Mouse (Mus musculus) embryonic facial prominence, embryonic 13.5 days (tissue): ENCODE measurements at regions not wholly inside any gene's neighbourhood (a gene's known extent, or its start where the extent isn't known, plus 50 kb on each side); places are given as distances from the start of the nearest gene placed in this dataset.

Experiments
- ATAC-seq: fragments of 200-750 bp; cut with Nextera tagmentation; 2 replicates; pipeline ENCODE4 v1.8.0; 2017; ENCODE audit warnings: low read depth; ENCODE audit not compliant: insufficient number of reproducible peaks, insufficient read depth, low FRiP score, low TSS enrichment
- H3K27ac ChIP-seq: fragments of 300-500 bp; sonication (generic); 2 replicates; pipeline ENCODE4 v1.5.1; 2015; ENCODE audit warnings: moderate library complexity, mild to moderate bottlenecking, inconsistent platforms
- H3K27me3 ChIP-seq: fragments of 300-500 bp; sonication (generic); 2 replicates; pipeline ENCODE4 v1.6.1; 2015; ENCODE audit warnings: mild to moderate bottlenecking, inconsistent platforms
- H3K36me3 ChIP-seq: fragments of 300-500 bp; sonication (generic); 2 replicates; pipeline ENCODE4 v1.6.1; 2015; ENCODE audit warnings: mild to moderate bottlenecking, inconsistent platforms
- H3K4me1 ChIP-seq: fragments of 300-500 bp; sonication (generic); 2 replicates; pipeline ENCODE4 v1.6.1; 2015; ENCODE audit warnings: inconsistent platforms
- H3K4me2 ChIP-seq: fragments of 300-500 bp; sonication (generic); 2 replicates; pipeline ENCODE4 v1.6.1; 2015; ENCODE audit warnings: moderate library complexity, mild to moderate bottlenecking, inconsistent platforms
- H3K4me3 ChIP-seq: fragments of 300-500 bp; sonication (generic); 2 replicates; pipeline ENCODE4 v1.5.1; 2015; ENCODE audit warnings: mild to moderate bottlenecking, inconsistent platforms
- H3K9ac ChIP-seq: fragments of 300-500 bp; sonication (generic); 2 replicates; pipeline ENCODE4 v1.6.1; 2015; ENCODE audit warnings: mild to moderate bottlenecking, inconsistent platforms
- H3K9me3 ChIP-seq: fragments of 300-500 bp; sonication (generic); 2 replicates; pipeline ENCODE4 v1.6.1; 2016; ENCODE audit warnings: inconsistent platforms
- WGBS: fragments of 180-500 bp; shearing (Covaris S2); methylation state at CpG from one replicate; pipeline ENCODE4 v1.1.7; 2015; ENCODE audit warnings: mixed read lengths; 5-methylcytosine and 5-hydroxymethylcytosine counted together

DNA sequence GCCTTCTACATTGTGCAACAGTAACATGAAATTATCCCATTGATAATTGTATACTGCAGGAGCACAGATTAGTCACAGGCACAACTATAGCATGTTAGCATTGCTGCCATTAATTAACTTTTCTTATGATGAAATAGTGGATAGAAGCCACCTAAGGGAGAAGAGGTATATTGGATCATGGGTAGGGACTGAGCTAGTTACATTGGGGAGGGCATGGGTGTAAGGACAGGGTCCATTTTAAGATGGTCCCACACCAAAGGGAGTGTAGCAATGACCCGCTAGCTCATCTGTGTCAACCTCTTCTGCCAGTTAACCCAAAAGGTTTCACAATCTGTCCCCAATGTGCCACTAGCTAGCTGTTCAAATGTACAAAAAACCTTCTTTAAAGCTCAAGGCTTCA lies 450.3 kb upstream of the Marcks start:
- Histone ChIP-seq H3K27me3 (no peaks in the 10 kb centered on the region), H3K4me1 (no peaks in the 10 kb centered on the region), H3K9ac (no peak overlapping the region), H3K4me2 (no peak overlapping the region), H3K36me3 (no peaks in the 10 kb centered on the region), H3K4me3 (no peak overlapping the region), H3K27ac (no peak overlapping the region), H3K9me3 (no peaks in the 10 kb centered on the region)
- WGBS, result 100% methylated on average over 1 of the region's 1 CpGs
- no peak for ATAC-seq

DNA sequence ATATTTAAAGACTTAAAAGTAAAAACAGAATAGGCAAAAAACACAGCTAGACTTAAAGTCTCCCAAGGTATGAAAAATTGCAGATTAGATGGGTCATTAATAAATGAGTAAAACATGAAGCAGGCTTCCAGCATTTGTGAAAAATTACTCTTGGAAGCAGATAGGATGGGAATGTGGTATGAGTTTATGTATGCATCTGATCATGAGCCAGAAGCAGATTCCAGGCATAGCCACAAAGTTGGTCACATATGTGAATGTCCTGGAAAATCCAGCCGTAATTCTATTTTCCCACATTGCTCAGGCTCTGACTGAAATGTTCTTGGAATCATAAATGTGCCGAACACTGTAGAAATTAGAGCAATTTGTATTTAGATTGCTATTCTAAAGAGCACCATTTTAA lies 432.5 kb upstream of the Marcks start:
- H3K4me1 ChIP-seq, result peaks cover 7% of the 10 kb centered on the region
- H3K4me3 ChIP-seq, result no peak overlapping the region
- WGBS, result 38% methylated on average over 2 of the region's 2 CpGs
- H3K9me3 ChIP-seq, result no peaks in the 10 kb centered on the region
- H3K9ac ChIP-seq, result no peak overlapping the region
- H3K36me3 ChIP-seq, result no peaks in the 10 kb centered on the region
- H3K4me2 ChIP-seq, result no peak overlapping the region
- H3K27ac ChIP-seq, result peak overlapping the region; percentile 39; the same call in 1 of the 2 replicates
- no peak for ATAC-seq
- no peaks in the 10 kb centered on the region for H3K27me3 ChIP-seq

DNA sequence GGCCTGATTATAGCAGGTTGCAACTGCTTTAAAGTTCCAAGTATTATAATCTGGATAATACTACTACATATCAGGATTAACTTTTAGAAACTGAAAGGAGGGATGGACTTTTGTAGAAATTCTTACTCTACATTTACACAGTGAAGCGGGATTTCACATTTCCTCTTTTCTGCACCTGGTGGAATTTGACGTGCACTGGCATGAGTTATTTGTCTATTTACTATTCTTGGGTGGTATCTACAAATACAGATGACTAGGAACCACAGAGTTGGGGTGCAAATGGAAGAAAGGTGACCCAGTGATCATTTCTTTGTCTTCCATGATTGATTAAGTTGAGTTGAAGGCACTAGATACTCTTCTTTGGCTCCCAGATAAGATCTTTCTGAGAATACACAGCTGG lies 423.0 kb upstream of the Marcks start:
- no peak overlapping the region for H3K4me3 ChIP-seq
- no peaks in the 10 kb centered on the region for H3K27me3 ChIP-seq
- no peak overlapping the region for H3K4me2 ChIP-seq
- H3K9ac ChIP-seq, result no peak overlapping the region
- H3K27ac ChIP-seq, result no peak overlapping the region
- WGBS, result 92% methylated on average over 2 of the region's 2 CpGs
- no peaks in the 10 kb centered on the region for H3K9me3 ChIP-seq
- no peaks in the 10 kb centered on the region for H3K36me3 ChIP-seq
- ATAC-seq, result no peak
- H3K4me1 ChIP-seq, result no peaks in the 10 kb centered on the region

- H3K4me1 ChIP-seq, result no peaks in the 10 kb centered on the region
- no peak for ATAC-seq
- no peak overlapping the region for H3K27ac ChIP-seq
- no peak overlapping the region for H3K4me2 ChIP-seq
- no peaks in the 10 kb centered on the region for H3K27me3 ChIP-seq
- no peaks in the 10 kb centered on the region for H3K36me3 ChIP-seq
- WGBS, result 84% methylated on average over 2 of the region's 2 CpGs
- no peak overlapping the region for H3K9ac ChIP-seq
- no peak overlapping the region for H3K4me3 ChIP-seq
- no peaks in the 10 kb centered on the region for H3K9me3 ChIP-seq
Observed at GRCm38 (mm10) chr10:37549446-37549845, 410.7 kb upstream of the Marcks start.

GRCm38 (mm10) chr10:37540703-37541102 lies 402.0 kb upstream of the Marcks start:
- Histone ChIP-seq H3K4me2 (no peak overlapping the region), H3K27me3 (no peaks in the 10 kb centered on the region), H3K4me3 (no peak overlapping the region), H3K9me3 (no peaks in the 10 kb centered on the region), H3K4me1 (no peaks in the 10 kb centered on the region), H3K9ac (no peak overlapping the region), H3K27ac (no peak overlapping the region), H3K36me3 (no peaks in the 10 kb centered on the region)
- ATAC-seq, result no peak
- WGBS, result 86% methylated on average over 1 of the region's 1 CpGs

DNA sequence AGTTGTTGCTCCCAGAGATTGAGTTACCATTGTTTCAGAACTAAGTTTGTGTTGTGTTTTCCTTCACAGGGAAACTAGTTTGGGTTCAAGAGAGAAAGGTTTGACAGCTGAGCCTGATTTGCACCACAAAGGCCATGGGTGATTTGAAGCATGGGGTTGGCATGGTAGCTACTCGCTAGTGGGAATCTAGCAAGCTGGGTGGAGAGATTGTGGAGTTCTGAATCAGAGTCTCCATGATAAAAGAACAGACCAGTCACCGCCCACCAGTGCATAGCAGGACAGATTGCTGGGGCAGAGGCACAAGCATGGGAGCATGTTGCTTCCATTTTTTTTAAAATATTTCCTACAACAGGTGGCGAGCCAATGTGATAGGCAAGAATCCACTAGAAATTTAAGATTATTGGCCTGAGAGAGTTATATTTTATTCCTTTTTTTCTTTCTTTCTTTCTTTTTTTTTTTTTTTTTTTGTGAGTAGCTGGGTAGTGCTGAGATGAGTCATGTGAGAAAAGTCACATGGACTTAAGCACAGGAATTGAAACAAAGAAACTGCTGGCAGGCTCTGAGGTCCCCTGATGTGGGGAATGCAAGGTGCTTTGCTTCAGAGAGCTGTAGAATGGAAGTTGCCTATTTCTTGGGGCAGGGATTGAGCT lies 367.4 kb upstream of the Marcks start:
- no peak overlapping the region for H3K4me2 ChIP-seq
- H3K27ac ChIP-seq, result no peak overlapping the region
- H3K9me3 ChIP-seq, result no peaks in the 10 kb centered on the region
- no peak for ATAC-seq
- H3K9ac ChIP-seq, result no peak overlapping the region
- no peaks in the 10 kb centered on the region for H3K27me3 ChIP-seq
- no peaks in the 10 kb centered on the region for H3K36me3 ChIP-seq
- WGBS, result 88% methylated on average over 3 of the region's 3 CpGs
- no peak overlapping the region for H3K4me3 ChIP-seq
- peaks cover 5% of the 10 kb centered on the region; the same call in 1 of the 2 replicates for H3K4me1 ChIP-seq

GRCm38 (mm10) chr10:37504468-37504867 lies 365.7 kb upstream of the Marcks start:
- H3K36me3 ChIP-seq, result no peaks in the 10 kb centered on the region
- no peaks in the 10 kb centered on the region for H3K9me3 ChIP-seq
- 61% methylated on average over 2 of the region's 2 CpGs for WGBS
- peaks cover 5% of the 10 kb centered on the region; the same call in 1 of the 2 replicates for H3K4me1 ChIP-seq
- H3K27me3 ChIP-seq, result no peaks in the 10 kb centered on the region
- H3K27ac ChIP-seq, result 0 out of 2 replicates have a peak overlapping the region, but pooled peaks have one; percentile 2
- ATAC-seq, result no peak
- no peak overlapping the region for H3K4me3 ChIP-seq
- no peak overlapping the region for H3K4me2 ChIP-seq
- no peak overlapping the region for H3K9ac ChIP-seq

DNA sequence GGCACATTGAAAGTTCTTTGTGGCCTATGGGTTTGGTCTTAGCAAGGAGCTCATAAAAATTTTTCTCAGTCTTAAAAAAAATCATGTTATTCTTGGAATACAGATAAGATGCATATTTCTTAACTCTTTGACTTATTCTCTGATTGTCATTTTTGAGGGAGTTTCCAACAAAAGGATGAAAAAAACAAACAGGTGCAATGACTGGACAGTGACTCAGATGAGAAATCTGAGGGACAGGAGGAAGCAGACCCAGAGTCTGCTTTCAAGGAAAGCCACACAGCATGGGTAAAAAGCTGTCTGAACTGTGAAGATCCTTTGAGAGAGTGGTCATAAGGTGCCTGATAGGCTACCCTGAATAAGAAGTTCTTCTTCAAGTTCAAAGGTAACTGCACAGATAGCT lies 363.8 kb upstream of the Marcks start:
- no peaks in the 10 kb centered on the region for H3K36me3 ChIP-seq
- H3K9me3 ChIP-seq, result no peaks in the 10 kb centered on the region
- H3K27me3 ChIP-seq, result no peaks in the 10 kb centered on the region
- no peak overlapping the region for H3K4me2 ChIP-seq
- H3K4me3 ChIP-seq, result no peak overlapping the region
- no peak for ATAC-seq
- no peak overlapping the region for H3K9ac ChIP-seq
- H3K4me1 ChIP-seq, result peaks cover 5% of the 10 kb centered on the region; the same call in 1 of the 2 replicates
- no peak overlapping the region for H3K27ac ChIP-seq

GRCm38 (mm10) chr10:37501043-37501442 lies 362.3 kb upstream of the Marcks start:
- Histone ChIP-seq H3K4me3 (no peak overlapping the region), H3K36me3 (no peaks in the 10 kb centered on the region), H3K9ac (no peak overlapping the region), H3K27ac (no peak overlapping the region), H3K27me3 (no peaks in the 10 kb centered on the region), H3K4me1 (peaks cover 5% of the 10 kb centered on the region; the same call in 1 of the 2 replicates), H3K9me3 (no peaks in the 10 kb centered on the region), H3K4me2 (no peak overlapping the region)
- no peak for ATAC-seq
- WGBS, result 95% methylated on average over 2 of the region's 2 CpGs

- no peak overlapping the region for H3K4me2 ChIP-seq
- H3K27ac ChIP-seq, result no peak overlapping the region
- H3K36me3 ChIP-seq, result no peaks in the 10 kb centered on the region
- H3K27me3 ChIP-seq, result no peaks in the 10 kb centered on the region
- H3K4me1 ChIP-seq, result peaks cover 7% of the 10 kb centered on the region; the same call in 1 of the 2 replicates
- no peak overlapping the region for H3K9ac ChIP-seq
- H3K9me3 ChIP-seq, result no peaks in the 10 kb centered on the region
- WGBS, result 60% methylated on average over 1 of the region's 1 CpGs
- no peak for ATAC-seq
- H3K4me3 ChIP-seq, result no peak overlapping the region
Observed at GRCm38 (mm10) chr10:37495467-37495866, 356.7 kb upstream of the Marcks start.

DNA sequence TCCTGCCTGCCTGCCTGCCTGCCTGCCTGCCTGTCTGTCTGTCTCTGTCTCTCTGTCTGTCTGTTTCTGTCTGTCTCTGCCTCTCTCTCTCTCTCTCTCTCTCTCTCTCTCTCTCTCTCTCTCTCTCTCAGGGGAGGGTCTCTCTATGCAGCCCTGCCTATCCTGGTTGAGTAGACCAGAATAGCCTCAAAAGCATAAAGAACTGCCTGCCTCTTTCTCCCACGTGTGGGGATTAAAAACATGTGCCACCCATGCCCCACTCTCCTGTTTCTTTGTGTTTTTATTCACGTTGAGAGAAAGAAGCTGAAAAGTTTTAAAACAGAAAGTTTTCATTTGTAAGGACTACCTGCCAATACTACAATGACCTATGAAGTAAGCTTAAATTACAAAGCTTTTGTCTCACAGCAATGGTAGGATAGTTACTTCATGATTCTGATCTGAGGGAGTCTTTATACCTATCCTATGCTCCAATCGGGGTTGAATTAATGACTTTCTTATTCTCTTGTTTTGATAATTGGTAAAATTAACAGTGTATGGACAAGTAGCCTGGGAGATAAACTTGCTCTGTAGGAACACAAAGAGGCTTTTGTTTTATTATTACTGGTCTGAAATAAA lies 355.9 kb upstream of the Marcks start:
- WGBS, result 15% methylated on average over 3 of the region's 3 CpGs
- Histone ChIP-seq H3K4me3 (no peak overlapping the region), H3K4me1 (peaks cover 7% of the 10 kb centered on the region; the same call in 1 of the 2 replicates), H3K27ac (no peak overlapping the region), H3K9me3 (no peaks in the 10 kb centered on the region), H3K9ac (no peak overlapping the region), H3K27me3 (no peaks in the 10 kb centered on the region), H3K4me2 (no peak overlapping the region), H3K36me3 (no peaks in the 10 kb centered on the region)
- ATAC-seq, result no peak

DNA sequence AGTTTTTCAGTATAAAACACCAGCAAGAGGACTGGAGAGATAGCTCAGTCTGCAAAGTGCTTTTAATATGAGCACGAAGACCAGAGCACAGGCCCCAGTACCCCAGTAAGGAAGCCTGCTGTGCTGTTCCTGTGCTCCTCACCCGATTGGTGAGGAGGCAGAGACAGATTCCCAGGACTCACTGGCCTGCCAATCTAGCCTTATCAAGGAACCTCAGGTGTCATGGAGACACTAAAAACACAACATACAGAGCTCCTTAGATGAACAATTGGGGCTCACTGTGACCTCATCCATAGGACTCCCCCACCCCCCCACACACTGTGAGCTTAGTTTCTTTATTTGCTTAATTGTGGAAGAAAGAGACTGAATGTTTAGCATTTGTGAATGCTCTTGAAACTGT lies 355.4 kb upstream of the Marcks start:
- Histone ChIP-seq H3K9ac (no peak overlapping the region), H3K4me1 (peaks cover 7% of the 10 kb centered on the region; the same call in 1 of the 2 replicates), H3K4me2 (no peak overlapping the region), H3K27ac (no peak overlapping the region), H3K36me3 (no peaks in the 10 kb centered on the region), H3K4me3 (no peak overlapping the region), H3K9me3 (no peaks in the 10 kb centered on the region), H3K27me3 (no peaks in the 10 kb centered on the region)
- 39% methylated on average over 2 of the region's 2 CpGs for WGBS
- no peak for ATAC-seq
